Mouse (Mus musculus) C2C12 (cell line): ENCODE measurements around the gene Tln1. TPM values are rescaled to one million over a fixed set of nuclear protein-coding genes. Genes with fewer than 3 reads are reported as not detected.

Source experiments
- H3K27me3 ChIP-seq: one replicate; pipeline ENCODE4 v1.6.1; 2011; ENCODE audit not compliant: control insufficient read depth, insufficient read depth, insufficient read length
- H3K36me3 ChIP-seq: one replicate; pipeline ENCODE4 v1.6.1; 2011; ENCODE audit not compliant: control insufficient read depth, insufficient read depth
- H3K4me3 ChIP-seq: one replicate; pipeline ENCODE4 v1.5.1; 2011; ENCODE audit warnings: mild to moderate bottlenecking, control low read depth; ENCODE audit not compliant: poor library complexity, insufficient read depth, severe bottlenecking
- H3K79me2 ChIP-seq: one replicate; pipeline ENCODE4 v1.6.1; 2011; ENCODE audit not compliant: control insufficient read depth, insufficient read depth
- H3K79me3 ChIP-seq: one replicate; pipeline ENCODE4 v1.6.1; 2011; ENCODE audit warnings: low read depth, control low read depth
- H3ac ChIP-seq: one replicate; pipeline ENCODE3; 2011; ENCODE audit warnings: low read depth; ENCODE audit not compliant: control insufficient read depth, insufficient read length
- CEBPB ChIP-seq: IDR thresholded peaks from one replicate; pipeline ENCODE4 v1.6.1; 2011; ENCODE audit warnings: low read depth, mild to moderate bottlenecking, control low read depth, moderate library complexity
- CTCF ChIP-seq: IDR thresholded peaks from one replicate; pipeline ENCODE4 v1.5.1; 2011; ENCODE audit not compliant: control insufficient read depth, insufficient read depth, insufficient read length
- FOSL1 ChIP-seq: IDR thresholded peaks from one replicate; pipeline ENCODE4 v1.8.0; 2011; ENCODE audit warnings: mild to moderate bottlenecking, low read length; ENCODE audit not compliant: poor library complexity, insufficient read depth, severe bottlenecking
- MAX ChIP-seq: IDR thresholded peaks from one replicate; pipeline ENCODE4 v1.6.1; 2011; ENCODE audit warnings: mild to moderate bottlenecking, control low read depth
- MYOD1 ChIP-seq: IDR thresholded peaks from one replicate; pipeline ENCODE4 v1.6.1; 2011; ENCODE audit warnings: low read depth; ENCODE audit not compliant: control insufficient read depth, insufficient read length
- MYOG ChIP-seq: IDR thresholded peaks from one replicate; pipeline ENCODE4 v1.6.1; 2011; ENCODE audit not compliant: control insufficient read depth, insufficient read length; ENCODE audit errors: extremely low read depth
- USF1 ChIP-seq: IDR thresholded peaks from one replicate; pipeline ENCODE4 v1.6.1; 2011; ENCODE audit warnings: low read depth, mild to moderate bottlenecking, control low read depth, moderate library complexity
- polyA plus RNA-seq: library from polyadenylated mRNA; unstranded; fragments of >200 nt; fragmentation: generic; extraction: Trizol; gene quantifications from one replicate; pipeline ENCODE4 v1.2.1, GENCODE M21; 2012; ENCODE audit warnings: missing spikeins

Tln1 gene
- polyA plus RNA-seq, 1 experiment = 158 TPM

- Histone ChIP-seq H3K79me2 (peaks cover 25% of the 10 kb centered on the region), H3K36me3 (peaks cover 63% of the 10 kb centered on the region), H3K27me3 (no peaks in the 10 kb centered on the region), H3K79me3 (peaks cover 4% of the 10 kb centered on the region), H3ac (no peak overlapping the region), H3K4me3 (no peak overlapping the region)
- no peak for TF ChIP-seq USF1
- TF ChIP-seq MYOD1 = no peak
- TF ChIP-seq CTCF = no peak
- TF ChIP-seq MAX = no peak
- no peak for TF ChIP-seq CEBPB
- TF ChIP-seq FOSL1 = no peak
- TF ChIP-seq MYOG = no peak
Measured at GRCm38 (mm10) chr4:43515764-43516708, 46.5 kb downstream of the Tln1 start.

DNA sequence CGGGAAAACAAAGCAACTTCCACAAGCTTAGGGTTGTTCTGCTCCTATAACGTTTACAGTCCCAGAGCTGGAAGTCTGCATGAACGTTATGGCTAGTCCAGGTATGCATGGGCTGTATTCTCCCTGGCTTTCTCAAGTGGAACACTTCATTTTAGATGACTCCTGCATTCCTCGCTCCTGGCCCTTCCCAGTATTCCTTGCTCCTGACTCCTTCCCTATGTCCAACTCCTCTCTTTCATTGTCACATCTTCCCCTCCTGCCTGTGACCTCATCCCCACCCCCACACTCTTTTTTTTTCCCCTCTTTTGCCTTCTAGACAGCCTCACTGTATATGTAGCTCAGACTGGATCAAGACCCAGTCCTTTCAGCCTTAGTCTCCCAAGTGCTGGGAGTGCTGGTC lies 48.7 kb downstream of the Tln1 start:
- no peak overlapping the region for H3K4me3 ChIP-seq

DNA sequence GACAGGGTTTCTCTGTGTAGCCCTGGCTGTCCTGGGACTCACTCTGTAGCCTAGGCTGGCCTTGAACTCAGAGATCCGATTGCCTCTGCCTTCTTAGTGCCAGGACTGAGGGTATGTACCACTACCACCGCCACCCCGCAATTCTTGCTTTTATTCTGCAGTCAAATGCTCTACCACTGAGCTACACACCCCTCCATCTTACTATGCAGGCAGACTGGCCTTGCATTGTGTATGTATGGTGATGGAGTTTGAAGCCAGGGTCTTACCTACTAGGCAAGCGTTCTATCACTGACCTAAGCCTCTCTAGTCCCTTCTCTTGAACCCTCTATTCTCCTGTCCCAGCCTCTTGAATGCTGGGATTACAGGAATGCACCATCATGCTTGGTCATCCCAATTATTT lies 49.2 kb downstream of the Tln1 start:
- no peak overlapping the region for H3ac ChIP-seq
- no peak overlapping the region for H3K4me3 ChIP-seq
- no peaks in the 10 kb centered on the region for H3K27me3 ChIP-seq
- H3K79me3 ChIP-seq = no peaks in the 10 kb centered on the region
- TF ChIP-seq USF1 = no peak
- TF ChIP-seq MYOG = no peak
- TF ChIP-seq MAX = no peak
- TF ChIP-seq CEBPB = no peak
- TF ChIP-seq CTCF = no peak
- H3K79me2 ChIP-seq = no peaks in the 10 kb centered on the region
- H3K36me3 ChIP-seq = peaks cover 42% of the 10 kb centered on the region

More for the DNA sequence above, 48.7 kb downstream of the Tln1 start:
- Histone ChIP-seq H3ac (no peak overlapping the region), H3K36me3 (peaks cover 44% of the 10 kb centered on the region), H3K79me3 (no peaks in the 10 kb centered on the region), H3K27me3 (no peaks in the 10 kb centered on the region), H3K79me2 (peaks cover 2% of the 10 kb centered on the region)
- TF ChIP-seq CEBPB = no peak
- no peak for TF ChIP-seq FOSL1
- no peak for TF ChIP-seq MYOG
- TF ChIP-seq CTCF = no peak
- no peak for TF ChIP-seq MYOD1
- TF ChIP-seq USF1 = no peak
- TF ChIP-seq MAX = no peak

DNA sequence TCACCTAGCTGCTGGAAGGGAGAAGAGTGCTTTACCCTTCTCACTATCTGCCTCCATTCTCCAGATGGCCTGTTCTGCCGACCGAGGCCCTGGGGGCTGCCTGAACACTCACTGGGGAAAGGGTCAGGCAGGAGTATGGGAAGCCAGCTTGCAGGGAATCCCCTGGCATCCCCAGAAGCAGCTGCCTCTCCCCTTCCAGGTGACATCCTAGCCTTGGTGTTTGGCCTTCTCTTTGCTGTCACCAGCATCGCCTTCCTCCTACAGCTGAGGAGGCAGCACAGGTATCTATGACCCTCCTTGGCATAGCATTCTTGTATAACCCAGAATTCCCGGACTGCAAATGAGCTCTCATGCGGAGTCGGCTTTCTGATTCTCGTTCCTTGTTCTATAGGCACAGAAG lies 49.8 kb downstream of the Tln1 start:
- TF ChIP-seq MYOD1 (no peak), CTCF (no peak), USF1 (no peak), MYOG (no peak), CEBPB (no peak), MAX (no peak), FOSL1 (no peak)
- Histone ChIP-seq H3K79me2 (no peaks in the 10 kb centered on the region), H3K36me3 (peaks cover 36% of the 10 kb centered on the region), H3K79me3 (no peaks in the 10 kb centered on the region), H3ac (no peak overlapping the region), H3K4me3 (no peak overlapping the region), H3K27me3 (no peaks in the 10 kb centered on the region)

DNA sequence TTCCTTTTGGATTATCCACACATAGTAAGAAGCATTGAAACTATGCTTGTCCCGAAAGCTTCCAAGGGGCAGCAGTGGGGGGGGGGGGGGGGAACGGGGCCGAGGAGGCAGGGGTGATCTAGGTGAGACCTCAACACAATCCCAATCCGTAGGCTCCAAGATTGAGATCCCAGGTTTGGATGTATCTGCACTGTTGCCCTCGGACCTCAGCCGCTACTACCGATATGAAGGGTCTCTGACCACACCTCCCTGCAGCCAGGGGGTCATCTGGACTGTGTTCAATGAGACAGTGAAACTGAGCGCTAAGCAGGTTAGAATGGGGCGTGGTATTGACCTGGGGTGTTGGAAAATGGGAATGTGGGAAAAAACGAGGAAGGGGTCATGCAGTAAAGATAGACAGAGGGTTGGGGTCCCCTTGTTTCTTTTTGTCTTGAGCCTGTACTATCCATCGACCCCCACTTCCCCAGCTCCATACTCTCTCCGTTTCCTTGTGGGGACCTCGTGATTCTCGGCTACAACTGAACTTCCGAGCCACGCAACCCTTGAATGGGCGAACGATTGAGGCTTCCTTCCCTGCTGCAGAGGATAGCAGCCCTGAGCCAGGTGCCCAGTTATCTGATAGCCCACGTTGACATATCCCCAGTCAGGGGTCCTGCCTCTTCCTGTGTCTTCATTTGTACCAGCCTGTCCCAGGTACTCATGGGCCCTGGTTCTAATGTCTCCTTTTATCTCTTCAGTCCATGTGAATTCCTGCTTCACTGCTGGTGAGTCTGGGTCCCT lies 50.6 kb downstream of the Tln1 start:
- Histone ChIP-seq H3K79me3 (no peaks in the 10 kb centered on the region), H3K4me3 (no peak overlapping the region), H3K36me3 (peaks cover 28% of the 10 kb centered on the region), H3K27me3 (no peaks in the 10 kb centered on the region), H3ac (no peak overlapping the region), H3K79me2 (no peaks in the 10 kb centered on the region)
- TF ChIP-seq CEBPB (no peak), CTCF (no peak), FOSL1 (no peak)

GRCm38 (mm10) chr4:43509109-43509508 lies 53.4 kb downstream of the Tln1 start:
- H3K4me3 ChIP-seq = no peak overlapping the region
- H3K79me3 ChIP-seq = no peaks in the 10 kb centered on the region
- no peak for TF ChIP-seq MYOG
- no peak for TF ChIP-seq CEBPB
- TF ChIP-seq FOSL1 = no peak
- TF ChIP-seq CTCF = no peak
- TF ChIP-seq USF1 = no peak
- TF ChIP-seq MYOD1 = no peak
- TF ChIP-seq MAX = no peak
- H3K27me3 ChIP-seq = no peaks in the 10 kb centered on the region
- no peak overlapping the region for H3ac ChIP-seq
- H3K36me3 ChIP-seq = peaks cover 2% of the 10 kb centered on the region
- H3K79me2 ChIP-seq = no peaks in the 10 kb centered on the region
